Mouse (Mus musculus) layer of hippocampus, adult 18-20 months (tissue): Measurements from ENCODE around the gene Spint5. TPM values are rescaled to one million over a fixed set of nuclear protein-coding genes. Genes with fewer than 3 reads are reported as not detected.

Experiments
- total RNA-seq, 2 experiments: library from RNA; stranded (reverse); gene quantifications; 2 replicates each; pipeline ENCODE4 v1.2.3; 2021

Gene Spint5
- total RNA-seq, 2 experiments from 2014 or later, result not detected

Other genes starting within 250 kb of the Spint5 start
- gene Trp53tg5, start 241.6 kb upstream of the Spint5 start, total RNA-seq, result not detected
- gene Dbndd2, start 229.2 kb upstream of the Spint5 start, total RNA-seq, result 100 to 1,000 TPM; 118 to 138 TPM
- gene Pigt, start 217.8 kb upstream of the Spint5 start, total RNA-seq, result 10 to 100 TPM; 80.8 to 86.1 TPM
- under 1 TPM; 0.67 to 0.96 TPM for gene Wfdc2, start 152.9 kb upstream of the Spint5 start, total RNA-seq
- gene Spint3, start 141.8 kb upstream of the Spint5 start, total RNA-seq, result not detected
- not detected for gene Wfdc6a, start 129.9 kb upstream of the Spint5 start, total RNA-seq
- not detected for gene Eppin, start 121.7 kb upstream of the Spint5 start, total RNA-seq
- not detected for gene Wfdc6b, start 101.8 kb upstream of the Spint5 start, total RNA-seq
- not detected for gene Wfdc8, start 101.7 kb upstream of the Spint5 start, total RNA-seq
- not detected for gene Wfdc16, start 76.5 kb upstream of the Spint5 start, total RNA-seq
- not detected for gene Wfdc10, start 59.3 kb upstream of the Spint5 start, total RNA-seq
- gene Wfdc9, start 58.7 kb upstream of the Spint5 start, total RNA-seq, result not detected
- not detected for gene Wfdc11, start 41.2 kb upstream of the Spint5 start, total RNA-seq
- not detected for gene Wfdc13, start 30.2 kb upstream of the Spint5 start, total RNA-seq
- not detected for gene Spint4, start 16.8 kb upstream of the Spint5 start, total RNA-seq
- 1 to 10 TPM; 1.4 to 1.7 TPM for gene Wfdc3, start 30.6 kb downstream of the Spint5 start, total RNA-seq
- gene Dnttip1, start 30.7 kb downstream of the Spint5 start, total RNA-seq, result 10 to 100 TPM; 33.8 to 36.0 TPM
- under 1 TPM in 1 of 2 experiments, not detected in 1; 0.38 TPM for gene Ube2c, start 54.6 kb downstream of the Spint5 start, total RNA-seq
- not detected for gene Tnnc2, start 64.7 kb downstream of the Spint5 start, total RNA-seq
- gene Snx21, start 70.5 kb downstream of the Spint5 start, total RNA-seq, result 10 to 100 TPM; 39.7 to 41.8 TPM
- 10 to 100 TPM; 25.6 to 27.0 TPM for gene Acot8, start 89.6 kb downstream of the Spint5 start, total RNA-seq
- gene Zswim3, start 89.8 kb downstream of the Spint5 start, total RNA-seq, result 1 to 10 TPM; 9.1 to 9.3 TPM
- gene Zswim1, start 107.4 kb downstream of the Spint5 start, total RNA-seq, result 10 to 100 TPM; 22.7 to 26.3 TPM
- under 1 TPM in 1 of 2 experiments, not detected in 1; 0.43 TPM for gene Spata25, start 113.2 kb downstream of the Spint5 start, total RNA-seq
- 100 to 1,000 TPM; 103 TPM for gene Ctsa, start 117.6 kb downstream of the Spint5 start, total RNA-seq
- 1 to 10 TPM; 2.5 to 3.0 TPM for gene Neurl2, start 118.2 kb downstream of the Spint5 start, total RNA-seq
- 10 to 100 TPM; 77.0 to 77.9 TPM for gene Pltp, start 142.4 kb downstream of the Spint5 start, total RNA-seq
- gene Pcif1, start 164.0 kb downstream of the Spint5 start, total RNA-seq, result 10 to 100 TPM; 41.9 to 45.2 TPM
- gene Zfp335, start 196.5 kb downstream of the Spint5 start, total RNA-seq, result 10 to 100 TPM; 25.9 to 26.8 TPM
- 1 to 10 TPM; 1.5 to 1.6 TPM for gene Mmp9, start 225.5 kb downstream of the Spint5 start, total RNA-seq
- gene Slc12a5, start 245.5 kb downstream of the Spint5 start, total RNA-seq, result 100 to 1,000 TPM; 396 to 408 TPM